Mouse (Mus musculus) liver, embryonic 14.5 days (tissue): ENCODE measurements around the gene Awat2.

ENCODE experiments used
- CTCF ChIP-seq: IDR thresholded peaks from 2 replicates; pipeline ENCODE4 v1.5.1; 2016; ENCODE audit warnings: antibody characterized with exemption, low read depth, control low read depth
- EP300 ChIP-seq: IDR thresholded peaks from 2 replicates; pipeline ENCODE4 v1.6.1; 2016; ENCODE audit warnings: antibody characterized with exemption, low read depth

- TF ChIP-seq CTCF (peak; percentile 67), EP300 (no peak)
Measured at GRCm38 (mm10) chrX:100395026-100395425, 47.5 kb downstream of the Awat2 start.
